Mouse (Mus musculus): ENCODE data around the gene Lrrc39.

Lrrc39 gene

DNA sequence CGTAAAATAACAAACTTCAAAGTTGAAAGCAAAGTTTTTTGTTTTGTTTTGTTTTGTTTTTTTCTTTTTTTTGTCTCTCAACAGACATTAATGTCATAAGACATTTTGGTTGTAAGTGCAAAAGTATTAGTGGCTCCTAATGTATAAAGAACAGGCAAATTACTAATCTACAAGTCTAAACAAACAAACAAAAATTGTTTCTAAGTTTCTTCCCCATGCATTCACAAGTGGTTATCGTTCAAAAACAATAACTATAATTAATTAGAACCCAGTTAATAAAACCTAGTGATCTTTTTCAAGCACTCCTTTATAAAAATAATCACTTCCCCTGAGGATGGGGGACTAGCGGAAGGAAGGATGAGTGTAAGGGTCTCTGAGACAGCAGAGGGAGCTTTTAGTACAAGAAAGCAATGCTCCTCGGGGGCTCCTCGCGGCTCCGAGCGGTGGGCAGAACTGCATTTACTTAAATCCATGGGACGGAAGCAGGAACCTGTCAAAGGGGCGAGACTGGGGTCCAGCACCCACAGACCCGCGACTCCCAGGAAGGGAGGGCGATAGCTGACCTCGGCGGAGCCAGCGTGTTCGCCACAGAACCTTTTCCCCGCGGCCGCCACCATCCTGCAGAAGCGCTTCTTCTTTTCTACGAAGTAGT, 31.4 kb downstream of the Lrrc39 start:
- DNase-seq (ENCODE audit: low read depth, low spot score): no peak
- Histone ChIP-seq H3K36me3 (ENCODE audit: control insufficient read depth, insufficient read depth, low read length, poor library complexity, severe bottlenecking) (peaks cover 8% of the 10 kb centered on the region), H3K27me3 (ENCODE audit: control insufficient read depth, insufficient read depth, low read length, poor library complexity, severe bottlenecking) (no peaks in the 10 kb centered on the region)

DNA sequence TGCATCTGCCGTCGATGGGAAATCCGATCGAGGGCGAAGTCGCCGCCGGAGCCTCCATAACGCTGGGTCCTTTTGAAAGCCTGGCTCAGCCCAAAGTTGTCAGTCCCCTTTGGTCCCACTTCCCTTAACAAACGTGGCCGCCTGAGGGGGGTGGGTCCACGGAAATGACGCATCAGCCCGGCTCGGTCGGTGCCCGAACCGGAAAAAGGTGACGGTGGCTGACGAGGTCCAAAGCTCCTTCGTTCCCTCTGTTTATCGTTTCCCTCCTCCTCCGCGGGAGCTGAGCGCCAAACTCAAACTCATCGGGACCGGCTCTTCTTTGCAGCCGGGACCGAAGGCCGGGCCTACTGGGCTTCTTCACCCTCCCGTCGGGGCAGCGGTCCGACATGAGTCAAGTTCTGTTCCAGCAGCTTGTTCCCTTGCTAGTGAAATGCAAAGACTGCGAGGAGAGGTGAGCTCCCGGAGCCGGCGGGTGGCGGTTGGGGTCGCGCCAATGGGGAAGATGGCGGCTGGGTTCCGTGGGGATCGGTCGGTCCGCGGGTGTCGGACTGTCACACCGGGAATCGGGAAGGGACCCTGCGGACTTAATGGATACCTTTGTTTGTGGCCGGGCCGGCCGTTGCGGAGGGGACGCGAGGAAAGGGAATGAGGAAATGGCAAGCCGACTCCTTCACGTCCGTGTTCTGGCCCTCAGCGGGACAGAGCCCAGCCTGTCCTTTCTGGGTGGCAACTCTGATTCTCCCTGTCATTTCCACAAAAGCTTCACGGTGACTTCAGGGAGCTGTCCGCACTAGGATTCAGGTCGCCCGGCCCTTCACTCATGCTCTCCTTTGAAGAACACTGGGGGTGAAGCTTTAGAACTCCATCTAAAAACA, 32.2 kb downstream of the Lrrc39 start, which contains the start of gene Sass6:
TSS of gene Sass6 (plus strand) at position 255 of the 875 bp plus-strand sequence.
- Histone ChIP-seq H3K36me3 (ENCODE audit: control insufficient read depth, insufficient read depth, low read length, poor library complexity, severe bottlenecking) (peaks cover 5% of the 10 kb centered on the region), H3K27me3 (ENCODE audit: control insufficient read depth, insufficient read depth, low read length, poor library complexity, severe bottlenecking) (no peaks in the 10 kb centered on the region)
- peak; percentile 98 for DNase-seq (ENCODE audit: low read depth, low spot score)

DNA sequence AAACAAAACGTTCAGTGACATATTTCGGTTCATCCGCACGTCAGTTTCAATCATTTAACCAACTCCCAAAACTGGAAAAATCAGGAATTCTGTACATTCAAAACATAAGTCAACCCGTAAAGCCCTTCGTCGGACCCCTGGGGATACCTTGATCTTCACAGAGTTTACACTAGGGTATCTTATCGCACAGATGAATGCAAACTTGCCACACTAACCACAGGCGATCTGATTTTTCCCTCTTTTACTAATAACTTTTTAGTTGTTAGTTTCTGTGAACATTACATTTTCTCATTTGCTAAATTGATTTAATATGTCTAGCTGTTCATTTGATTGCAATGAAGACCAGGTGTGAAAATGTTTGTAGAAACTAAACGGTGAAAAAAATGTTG, 32.8 kb downstream of the Lrrc39 start:
- H3K27me3 ChIP-seq (ENCODE audit: control insufficient read depth, insufficient read depth, low read length, poor library complexity, severe bottlenecking): no peaks in the 10 kb centered on the region
- peaks cover 5% of the 10 kb centered on the region for H3K36me3 ChIP-seq (ENCODE audit: control insufficient read depth, insufficient read depth, low read length, poor library complexity, severe bottlenecking)
- DNase-seq (ENCODE audit: low read depth, low spot score): no peak

DNA sequence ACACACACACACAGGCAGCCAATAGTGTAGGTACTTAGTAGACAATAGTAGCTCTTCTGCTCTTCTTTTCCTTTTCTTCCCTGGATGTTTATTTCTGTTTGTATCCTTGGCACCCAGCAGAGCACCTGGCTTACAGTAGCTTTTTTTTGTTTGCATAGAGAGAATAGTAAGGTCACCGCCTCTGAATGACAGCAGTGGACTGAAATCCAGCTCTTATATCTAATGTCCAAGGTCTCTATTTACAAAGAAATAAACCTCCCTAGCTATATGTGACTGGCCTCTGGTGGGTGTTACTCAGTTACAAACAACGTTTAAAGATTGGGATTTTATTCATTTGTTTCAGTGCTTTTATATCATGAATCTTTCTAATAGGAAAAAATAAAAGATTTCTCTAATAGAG, 36.9 kb downstream of the Lrrc39 start:
- Histone ChIP-seq H3K36me3 (ENCODE audit: control insufficient read depth, insufficient read depth, low read length, poor library complexity, severe bottlenecking) (no peaks in the 10 kb centered on the region), H3K27me3 (ENCODE audit: control insufficient read depth, insufficient read depth, low read length, poor library complexity, severe bottlenecking) (no peaks in the 10 kb centered on the region)
- DNase-seq (ENCODE audit: low read depth, low spot score): no peak

DNA sequence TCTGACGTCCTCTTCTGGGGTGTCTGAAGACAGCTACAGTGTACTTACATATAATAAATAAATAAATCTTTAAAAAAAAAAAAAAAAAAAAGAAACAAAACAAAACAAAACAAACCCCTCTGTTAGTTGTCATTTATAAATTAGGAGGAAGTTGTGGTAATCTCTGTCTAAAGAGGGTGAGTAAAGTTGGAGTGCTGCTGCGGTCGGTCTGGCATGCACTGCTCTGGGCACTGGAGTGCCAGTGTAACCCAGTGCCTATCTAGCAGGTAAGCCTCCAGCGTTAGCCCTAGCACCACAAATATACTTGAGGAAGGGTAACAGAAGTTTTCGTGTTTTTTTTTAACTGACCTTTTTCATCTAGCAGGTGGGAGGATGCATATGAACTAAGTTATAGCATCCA, 38.2 kb downstream of the Lrrc39 start:
- Histone ChIP-seq H3K27me3 (ENCODE audit: control insufficient read depth, insufficient read depth, low read length, poor library complexity, severe bottlenecking) (no peaks in the 10 kb centered on the region), H3K36me3 (ENCODE audit: control insufficient read depth, insufficient read depth, low read length, poor library complexity, severe bottlenecking) (no peaks in the 10 kb centered on the region)
- DNase-seq (ENCODE audit: low read depth, low spot score): no peak

DNA sequence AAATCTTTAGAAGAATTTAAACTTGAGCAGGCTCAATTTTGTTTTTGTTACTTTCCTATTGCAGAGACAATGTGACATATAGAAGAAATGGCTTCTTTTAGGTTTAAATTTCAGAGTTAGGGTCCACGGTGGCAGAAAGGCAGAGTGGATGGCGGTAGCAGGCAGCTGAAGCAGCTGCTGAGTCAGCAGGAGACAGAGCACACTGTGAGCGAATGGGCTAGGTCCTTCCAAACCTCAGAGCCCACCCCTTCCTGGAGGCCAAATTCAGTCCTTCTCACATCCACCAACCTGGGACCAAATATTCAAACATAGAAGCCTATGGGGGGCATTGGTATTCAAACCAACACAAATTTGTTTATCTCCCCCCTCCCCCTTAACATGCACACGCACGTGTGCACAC, 39.0 kb downstream of the Lrrc39 start:
- H3K36me3 ChIP-seq (ENCODE audit: control insufficient read depth, insufficient read depth, low read length, poor library complexity, severe bottlenecking): no peaks in the 10 kb centered on the region
- H3K27me3 ChIP-seq (ENCODE audit: control insufficient read depth, insufficient read depth, low read length, poor library complexity, severe bottlenecking): no peaks in the 10 kb centered on the region
- DNase-seq (ENCODE audit: low read depth, low spot score): no peak

DNA sequence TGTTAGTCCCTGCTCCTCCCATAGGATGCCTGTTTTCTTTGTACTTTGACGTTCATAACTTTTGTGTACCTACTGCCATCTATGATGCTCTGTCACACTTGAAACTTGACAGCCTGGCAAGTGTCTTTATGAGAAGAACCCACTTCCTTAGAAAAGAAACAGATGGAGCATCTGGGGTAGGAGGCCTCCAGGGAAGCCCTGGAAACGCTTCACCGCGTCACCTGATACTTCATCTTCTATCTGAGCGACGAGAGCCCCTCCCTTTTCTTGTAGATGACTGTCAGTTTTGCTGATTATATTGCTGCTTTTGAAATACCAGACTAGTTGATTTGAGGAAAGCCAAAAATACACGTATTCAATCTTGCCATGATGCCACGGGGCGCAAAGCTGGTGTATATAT, 41.8 kb downstream of the Lrrc39 start:
- no peak for DNase-seq (ENCODE audit: low read depth, low spot score)
- Histone ChIP-seq H3K36me3 (ENCODE audit: control insufficient read depth, insufficient read depth, low read length, poor library complexity, severe bottlenecking) (peaks cover 2% of the 10 kb centered on the region), H3K27me3 (ENCODE audit: control insufficient read depth, insufficient read depth, low read length, poor library complexity, severe bottlenecking) (no peaks in the 10 kb centered on the region)

DNA sequence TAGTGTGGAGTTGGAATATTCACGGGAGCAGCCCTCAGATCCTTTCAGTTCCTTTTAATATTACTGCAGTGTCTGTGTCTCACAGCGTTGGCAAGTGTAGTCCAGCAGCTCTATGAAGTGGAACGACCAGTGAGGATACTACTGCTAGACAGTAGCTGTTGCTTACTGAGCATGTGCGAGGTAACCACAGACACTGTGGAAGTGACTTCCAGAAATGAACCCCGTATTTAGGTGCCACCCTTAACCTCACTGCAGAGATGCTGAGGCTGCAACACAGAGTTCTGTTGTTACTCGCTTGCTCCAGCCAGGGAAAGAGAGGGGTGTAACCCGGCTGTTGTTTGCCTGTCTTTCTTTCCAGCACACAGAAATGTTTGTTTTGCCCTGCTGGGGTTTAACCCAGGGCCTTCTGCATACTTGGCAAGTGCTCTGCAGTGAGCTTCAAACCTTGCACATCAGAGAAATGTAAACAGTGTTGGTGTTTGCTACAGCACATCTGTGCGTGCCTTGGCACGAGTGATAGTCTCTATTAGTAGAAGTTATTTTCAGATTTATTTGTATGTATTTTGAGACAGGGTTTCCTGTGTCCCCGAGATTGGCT, 51.6 kb downstream of the Lrrc39 start, which contains the start of gene Trmt13:
TSS of gene Trmt13 (minus strand) at position 293 of the 598 bp plus-strand sequence.
- Histone ChIP-seq H3K27me3 (ENCODE audit: control insufficient read depth, insufficient read depth, low read length, poor library complexity, severe bottlenecking) (no peaks in the 10 kb centered on the region), H3K36me3 (ENCODE audit: control insufficient read depth, insufficient read depth, low read length, poor library complexity, severe bottlenecking) (no peaks in the 10 kb centered on the region)
- DNase-seq (ENCODE audit: low read depth, low spot score): no peak

DNA sequence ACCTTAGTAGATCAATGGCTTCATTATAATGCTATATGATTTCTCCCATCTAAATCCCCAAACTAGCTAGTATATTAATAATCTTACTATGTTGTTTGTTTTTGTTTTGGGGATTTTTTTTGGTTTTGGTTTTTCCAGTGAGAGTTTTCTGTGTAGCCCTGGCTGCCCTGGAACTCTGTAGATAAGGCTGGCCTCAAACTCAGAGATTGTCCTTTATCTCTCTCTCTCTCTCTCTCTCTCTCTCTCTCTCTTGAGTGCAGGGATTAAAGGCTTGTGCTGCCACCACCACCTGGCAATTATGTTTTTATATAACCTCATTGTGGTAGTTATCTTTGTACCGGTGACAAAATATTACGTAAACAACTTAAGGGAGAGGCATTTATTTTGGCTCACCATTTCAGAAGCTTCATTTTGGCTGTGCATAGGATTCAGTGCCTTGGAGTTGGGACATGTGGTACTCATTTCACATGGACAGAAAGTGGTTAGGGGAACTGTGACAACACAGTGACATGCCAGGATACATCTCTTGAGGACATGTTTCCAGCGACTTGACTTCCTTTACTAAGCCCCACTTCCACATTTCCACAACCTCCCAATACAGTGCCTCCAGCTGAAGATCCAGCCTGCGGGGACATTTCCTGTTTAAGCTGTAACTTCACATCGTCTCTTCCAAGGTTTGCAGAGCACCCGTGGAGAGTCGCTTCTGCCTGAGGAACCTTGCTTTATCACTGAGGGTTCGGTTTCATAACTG, 52.7 kb downstream of the Lrrc39 start:
- no peak for DNase-seq (ENCODE audit: low read depth, low spot score)
- H3K36me3 ChIP-seq (ENCODE audit: control insufficient read depth, insufficient read depth, low read length, poor library complexity, severe bottlenecking): no peaks in the 10 kb centered on the region
- H3K27me3 ChIP-seq (ENCODE audit: control insufficient read depth, insufficient read depth, low read length, poor library complexity, severe bottlenecking): no peaks in the 10 kb centered on the region

DNA sequence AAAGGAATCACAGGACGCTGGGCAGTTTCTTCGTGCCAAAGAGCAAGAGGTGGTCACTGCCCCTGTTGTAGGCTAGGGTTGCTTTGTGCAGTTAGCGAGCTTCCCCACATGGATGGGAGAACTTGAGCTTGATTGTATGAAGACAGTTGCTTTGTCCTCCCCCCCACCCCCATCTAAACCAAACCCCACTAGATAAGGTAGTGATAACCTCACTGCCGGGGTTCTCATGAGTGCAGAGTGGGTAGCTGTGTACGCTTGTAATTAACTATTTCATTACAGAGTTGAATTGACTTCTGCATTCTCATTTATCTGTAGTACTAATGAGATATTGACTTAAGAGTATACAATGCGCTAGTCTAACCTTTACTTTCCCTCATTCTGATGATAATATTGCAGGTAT, 56.1 kb downstream of the Lrrc39 start:
- DNase-seq (ENCODE audit: low read depth, low spot score): no peak
- Histone ChIP-seq H3K27me3 (ENCODE audit: control insufficient read depth, insufficient read depth, low read length, poor library complexity, severe bottlenecking) (no peaks in the 10 kb centered on the region), H3K36me3 (ENCODE audit: control insufficient read depth, insufficient read depth, low read length, poor library complexity, severe bottlenecking) (0 out of 2 replicates have a peak, but pooled peaks cover 5% of the 10 kb centered on the region)

DNA sequence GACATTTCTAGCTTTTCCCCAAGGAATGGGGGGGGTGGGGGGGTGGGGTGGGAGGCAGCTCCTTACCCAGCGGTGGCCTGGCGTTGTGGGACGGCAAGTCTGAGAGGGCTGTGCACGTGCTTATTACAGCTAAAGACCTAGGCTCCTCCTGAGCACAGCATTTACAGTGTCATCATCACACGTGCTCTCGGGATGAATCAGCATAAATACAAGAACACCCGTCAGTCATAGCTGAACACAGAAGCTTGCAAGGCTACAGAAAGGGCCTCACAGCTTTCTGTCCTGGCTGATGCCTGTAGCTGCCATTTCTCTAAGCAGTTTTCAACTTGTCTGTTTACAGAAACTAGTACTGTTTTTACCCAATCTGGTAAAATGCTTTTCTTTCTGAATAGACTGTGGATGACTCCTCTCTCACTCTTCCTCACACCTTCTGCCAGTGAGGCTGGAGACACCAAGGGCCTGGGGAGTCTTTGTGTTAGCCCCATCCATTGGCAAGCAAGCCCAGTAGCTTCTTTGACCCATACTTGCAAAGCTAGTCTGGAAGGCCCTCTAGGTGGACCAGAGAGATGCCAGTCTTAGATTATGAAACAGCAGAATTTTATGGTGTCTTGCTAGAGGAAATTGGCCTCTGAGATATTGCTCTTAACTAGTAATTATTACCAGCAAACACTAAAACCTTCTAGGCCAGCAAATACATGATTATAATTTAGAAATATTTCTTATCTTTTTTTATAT, 58.0 kb downstream of the Lrrc39 start:
- no peaks in the 10 kb centered on the region for H3K27me3 ChIP-seq (ENCODE audit: control insufficient read depth, insufficient read depth, low read length, poor library complexity, severe bottlenecking)
- DNase-seq (ENCODE audit: low read depth, low spot score): no peak
- 0 out of 2 replicates have a peak, but pooled peaks cover 5% of the 10 kb centered on the region for H3K36me3 ChIP-seq (ENCODE audit: control insufficient read depth, insufficient read depth, low read length, poor library complexity, severe bottlenecking)

DNA sequence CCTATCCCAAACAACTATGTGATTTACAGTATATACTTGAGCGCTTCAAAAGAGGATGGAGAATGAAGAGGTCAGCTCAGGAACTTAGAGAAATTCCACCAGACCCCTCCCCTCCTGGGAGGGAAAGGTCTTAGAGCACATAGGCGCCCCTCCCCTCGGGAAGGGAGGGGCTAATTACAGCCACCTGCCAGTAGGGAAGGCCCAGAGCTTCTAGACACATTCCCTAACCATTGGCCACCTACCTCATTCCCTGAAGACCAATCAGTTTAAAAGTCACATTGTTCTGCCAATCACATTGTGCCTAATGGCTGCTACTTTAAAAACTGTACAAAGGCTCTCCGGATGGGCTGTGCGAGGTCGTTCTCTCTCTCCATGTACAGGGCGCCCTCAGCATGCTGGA, 59.9 kb downstream of the Lrrc39 start:
- Histone ChIP-seq H3K36me3 (ENCODE audit: control insufficient read depth, insufficient read depth, low read length, poor library complexity, severe bottlenecking) (0 out of 2 replicates have a peak, but pooled peaks cover 5% of the 10 kb centered on the region), H3K27me3 (ENCODE audit: control insufficient read depth, insufficient read depth, low read length, poor library complexity, severe bottlenecking) (no peaks in the 10 kb centered on the region)
- no peak for DNase-seq (ENCODE audit: low read depth, low spot score)

DNA sequence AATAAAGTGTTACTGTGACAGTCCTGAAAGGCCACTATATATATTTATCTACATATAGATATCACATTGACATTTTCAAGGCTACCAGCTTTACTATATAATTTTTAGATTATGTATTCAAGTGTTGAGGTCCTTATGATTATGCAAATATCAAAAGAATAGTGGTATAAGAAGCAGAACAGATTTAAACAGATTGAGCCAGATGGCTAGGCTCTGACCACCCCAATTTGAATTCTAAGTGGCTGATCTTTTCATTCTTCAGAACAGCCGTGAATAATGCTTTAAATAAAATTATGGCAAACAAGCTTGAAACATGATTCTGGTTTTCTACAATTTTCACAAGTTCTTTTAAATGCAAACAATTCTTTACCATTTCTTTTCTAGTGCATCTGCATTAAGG, 68.7 kb downstream of the Lrrc39 start:
- H3K27me3 ChIP-seq (ENCODE audit: control insufficient read depth, insufficient read depth, low read length, poor library complexity, severe bottlenecking): no peaks in the 10 kb centered on the region
- no peak for DNase-seq (ENCODE audit: low read depth, low spot score)
- H3K36me3 ChIP-seq (ENCODE audit: control insufficient read depth, insufficient read depth, low read length, poor library complexity, severe bottlenecking): peaks cover 13% of the 10 kb centered on the region; the same call in 1 of the 2 replicates

Data from splenic B cell, adult 2 months (primary cell).